Mouse (Mus musculus): ENCODE data around the gene Tspan11. TPM values are rescaled to one million over a fixed set of nuclear protein-coding genes. Genes with fewer than 3 reads are reported as not detected.

Tspan11 gene
- total and polyA plus RNA-seq, 3 experiments = 0.05 TPM; not detected in 2

- Histone ChIP-seq H3K27me3 (ENCODE audit: insufficient read depth, low read length) (no peaks in the 10 kb centered on the region), H3K36me3 (replicated peaks) (no peaks in the 10 kb centered on the region), H3K4me3 (ENCODE audit: low read depth, low read length) (no peak overlapping the region), H3K9me3 (replicated peaks) (peaks cover 85% of the 10 kb centered on the region), H3K4me1 (ENCODE audit: insufficient read depth, low read depth, low read length) (no peaks in the 10 kb centered on the region)
- TF ChIP-seq GATA1 (IDR thresholded peaks at IDR 0.05; ENCODE audit: borderline replicate concordance, low read length) (no peak), POLR2AphosphoS5 (IDR thresholded peaks at IDR 0.05; ENCODE audit: insufficient replicate concordance, low read depth, low read length) (no peak), GATA2 (IDR thresholded peaks at IDR 0.05; ENCODE audit: borderline replicate concordance, low read depth, low read length) (no peak), TAL1 (conservative IDR thresholded peaks at IDR 0.05; ENCODE audit: low read depth, low read length) (no peak), CTCF (IDR thresholded peaks at IDR 0.05; ENCODE audit: low read depth, low read length) (no peak)
- DNase-seq (ENCODE audit: low spot score) = no peak
- ATAC-seq (ENCODE audit: extremely low read depth, insufficient number of reproducible peaks, low FRiP score, poor library complexity, severe bottlenecking) = no peak
Measured at GRCm38 (mm10) chr6:127872581-127872980, 14.8 kb upstream of the Tspan11 start.

GRCm38 (mm10) chr6:127875883-127876282, 11.5 kb upstream of the Tspan11 start:
- Histone ChIP-seq H3K4me3 (ENCODE audit: low read depth, low read length) (no peak overlapping the region), H3K9me3 (replicated peaks) (peaks cover 78% of the 10 kb centered on the region), H3K4me1 (ENCODE audit: insufficient read depth, low read depth, low read length) (no peaks in the 10 kb centered on the region), H3K36me3 (replicated peaks) (no peaks in the 10 kb centered on the region), H3K27me3 (ENCODE audit: insufficient read depth, low read length) (no peaks in the 10 kb centered on the region)
- DNase-seq (ENCODE audit: low spot score) (no peak), ATAC-seq (ENCODE audit: extremely low read depth, insufficient number of reproducible peaks, low FRiP score, poor library complexity, severe bottlenecking) (no peak)
- TF ChIP-seq TAL1 (conservative IDR thresholded peaks at IDR 0.05; ENCODE audit: low read depth, low read length) (no peak), CTCF (IDR thresholded peaks at IDR 0.05; ENCODE audit: low read depth, low read length) (no peak), GATA1 (IDR thresholded peaks at IDR 0.05; ENCODE audit: borderline replicate concordance, low read length) (no peak), POLR2AphosphoS5 (IDR thresholded peaks at IDR 0.05; ENCODE audit: insufficient replicate concordance, low read depth, low read length) (no peak), GATA2 (IDR thresholded peaks at IDR 0.05; ENCODE audit: borderline replicate concordance, low read depth, low read length) (no peak)

GRCm38 (mm10) chr6:127876436-127876835, 11.0 kb upstream of the Tspan11 start:
- Histone ChIP-seq H3K36me3 (replicated peaks) (no peaks in the 10 kb centered on the region), H3K4me1 (ENCODE audit: insufficient read depth, low read depth, low read length) (no peaks in the 10 kb centered on the region), H3K9me3 (replicated peaks) (peaks cover 74% of the 10 kb centered on the region), H3K4me3 (ENCODE audit: low read depth, low read length) (no peak overlapping the region), H3K27me3 (ENCODE audit: insufficient read depth, low read length) (no peaks in the 10 kb centered on the region)
- TF ChIP-seq GATA1 (IDR thresholded peaks at IDR 0.05; ENCODE audit: borderline replicate concordance, low read length) (no peak), TAL1 (conservative IDR thresholded peaks at IDR 0.05; ENCODE audit: low read depth, low read length) (no peak), CTCF (IDR thresholded peaks at IDR 0.05; ENCODE audit: low read depth, low read length) (no peak), POLR2AphosphoS5 (IDR thresholded peaks at IDR 0.05; ENCODE audit: insufficient replicate concordance, low read depth, low read length) (no peak), GATA2 (IDR thresholded peaks at IDR 0.05; ENCODE audit: borderline replicate concordance, low read depth, low read length) (no peak)
- DNase-seq (ENCODE audit: low spot score) (no peak), ATAC-seq (ENCODE audit: extremely low read depth, insufficient number of reproducible peaks, low FRiP score, poor library complexity, severe bottlenecking) (no peak)

- Histone ChIP-seq H3K4me3 (ENCODE audit: low read depth, low read length) (no peak overlapping the region), H3K36me3 (replicated peaks) (no peaks in the 10 kb centered on the region), H3K4me1 (ENCODE audit: insufficient read depth, low read depth, low read length) (no peaks in the 10 kb centered on the region), H3K27me3 (ENCODE audit: insufficient read depth, low read length) (no peaks in the 10 kb centered on the region), H3K9me3 (replicated peaks) (peaks cover 70% of the 10 kb centered on the region)
- no peak for ATAC-seq (ENCODE audit: extremely low read depth, insufficient number of reproducible peaks, low FRiP score, poor library complexity, severe bottlenecking)
- no peak for TF ChIP-seq CTCF (IDR thresholded peaks at IDR 0.05; ENCODE audit: low read depth, low read length)
- no peak for TF ChIP-seq GATA1 (IDR thresholded peaks at IDR 0.05; ENCODE audit: borderline replicate concordance, low read length)
- TF ChIP-seq GATA2 (IDR thresholded peaks at IDR 0.05; ENCODE audit: borderline replicate concordance, low read depth, low read length) = no peak
- no peak for TF ChIP-seq POLR2AphosphoS5 (IDR thresholded peaks at IDR 0.05; ENCODE audit: insufficient replicate concordance, low read depth, low read length)
- DNase-seq (ENCODE audit: low spot score) = no peak
Measured at GRCm38 (mm10) chr6:127877026-127877425, 10.4 kb upstream of the Tspan11 start.

- no peaks in the 10 kb centered on the region for H3K36me3 ChIP-seq (replicated peaks)
- H3K9me3 ChIP-seq (replicated peaks) = peaks cover 65% of the 10 kb centered on the region
- no peak overlapping the region for H3K4me3 ChIP-seq (ENCODE audit: low read depth, low read length)
- no peaks in the 10 kb centered on the region for H3K4me1 ChIP-seq (ENCODE audit: insufficient read depth, low read depth, low read length)
- no peak for DNase-seq (ENCODE audit: low spot score)
- no peaks in the 10 kb centered on the region for H3K27me3 ChIP-seq (ENCODE audit: insufficient read depth, low read length)
- no peak for ATAC-seq (ENCODE audit: extremely low read depth, insufficient number of reproducible peaks, low FRiP score, poor library complexity, severe bottlenecking)
- no peak for TF ChIP-seq POLR2AphosphoS5 (IDR thresholded peaks at IDR 0.05; ENCODE audit: insufficient replicate concordance, low read depth, low read length)
- no peak for TF ChIP-seq GATA1 (IDR thresholded peaks at IDR 0.05; ENCODE audit: borderline replicate concordance, low read length)
- TF ChIP-seq GATA2 (IDR thresholded peaks at IDR 0.05; ENCODE audit: borderline replicate concordance, low read depth, low read length) = no peak
- no peak for TF ChIP-seq TAL1 (conservative IDR thresholded peaks at IDR 0.05; ENCODE audit: low read depth, low read length)
- no peak for TF ChIP-seq CTCF (IDR thresholded peaks at IDR 0.05; ENCODE audit: low read depth, low read length)
Measured at GRCm38 (mm10) chr6:127879472-127879871, 7.9 kb upstream of the Tspan11 start.

- H3K9me3 ChIP-seq (replicated peaks) = peaks cover 80% of the 10 kb centered on the region
- ATAC-seq (ENCODE audit: extremely low read depth, insufficient number of reproducible peaks, low FRiP score, poor library complexity, severe bottlenecking) (no peak), DNase-seq (ENCODE audit: low spot score) (no peak)
- no peaks in the 10 kb centered on the region for H3K4me1 ChIP-seq (ENCODE audit: insufficient read depth, low read depth, low read length)
- no peaks in the 10 kb centered on the region for H3K36me3 ChIP-seq (replicated peaks)
- H3K27me3 ChIP-seq (ENCODE audit: insufficient read depth, low read length) = no peaks in the 10 kb centered on the region
- TF ChIP-seq CTCF (IDR thresholded peaks at IDR 0.05; ENCODE audit: low read depth, low read length) (no peak), TAL1 (conservative IDR thresholded peaks at IDR 0.05; ENCODE audit: low read depth, low read length) (no peak), GATA2 (IDR thresholded peaks at IDR 0.05; ENCODE audit: borderline replicate concordance, low read depth, low read length) (no peak), GATA1 (IDR thresholded peaks at IDR 0.05; ENCODE audit: borderline replicate concordance, low read length) (no peak), POLR2AphosphoS5 (IDR thresholded peaks at IDR 0.05; ENCODE audit: insufficient replicate concordance, low read depth, low read length) (no peak)
- H3K4me3 ChIP-seq (ENCODE audit: low read depth, low read length) = no peak overlapping the region
Measured at GRCm38 (mm10) chr6:127886916-127887315, 473 bp upstream of the Tspan11 start.

Measured in G1E (cell line).